Mouse (Mus musculus) small intestine, adult 2 months (tissue): ENCODE measurements around the gene Map10. TPM values are rescaled to one million over a fixed set of nuclear protein-coding genes. Genes with fewer than 3 reads are reported as not detected.

Experiments
- H3K27ac ChIP-seq: fragments of 200-500 bp; 2 replicates; pipeline ENCODE4 v1.5.1; 2012; ENCODE audit warnings: low read depth, low read length, control low read depth, inconsistent platforms; ENCODE audit not compliant: insufficient read depth
- H3K27me3 ChIP-seq: fragments of 200-500 bp; 2 replicates; pipeline ENCODE4 v1.6.1; 2012; ENCODE audit warnings: mild to moderate bottlenecking, moderate library complexity, low read length, inconsistent platforms; ENCODE audit not compliant: control insufficient read depth, insufficient read depth
- H3K36me3 ChIP-seq: fragments of 200-500 bp; 2 replicates; pipeline ENCODE4 v1.6.1; 2012; ENCODE audit warnings: mild to moderate bottlenecking, low read length, control low read depth, inconsistent platforms; ENCODE audit not compliant: control insufficient read depth, insufficient read depth
- H3K4me1 ChIP-seq: fragments of 200-500 bp; 2 replicates; pipeline ENCODE4 v1.6.1; 2012; ENCODE audit warnings: low read length, inconsistent platforms, mixed read lengths; ENCODE audit not compliant: control insufficient read depth, insufficient read depth, insufficient read length
- H3K4me3 ChIP-seq: fragments of 200-500 bp; 2 replicates; pipeline ENCODE4 v1.5.1; 2012; ENCODE audit warnings: low read depth, mild to moderate bottlenecking, control low read depth, inconsistent platforms, low read length, moderate library complexity
- CTCF ChIP-seq: fragments of 200-500 bp; IDR thresholded peaks from 2 replicates; pipeline ENCODE4 v1.5.1; 2012; ENCODE audit warnings: low read depth, mild to moderate bottlenecking, control low read depth, inconsistent platforms, low read length, moderate library complexity, mixed read lengths; ENCODE audit not compliant: insufficient replicate concordance, insufficient read length; ENCODE audit errors: extremely low read depth
- POLR2A ChIP-seq: fragments of 200-500 bp; IDR thresholded peaks from 2 replicates; pipeline ENCODE4 v1.6.1; 2012; ENCODE audit warnings: low read depth, mild to moderate bottlenecking, control low read depth, inconsistent platforms, low read length, moderate library complexity
- WGBS: fragments of 180-500 bp; shearing (Covaris S2); methylation state at CpG from one replicate; pipeline ENCODE4 v1.1.7; 2018; 5-methylcytosine and 5-hydroxymethylcytosine counted together
- polyA plus RNA-seq: library from polyadenylated mRNA; depleted of rRNA; stranded (reverse); fragments of >200 nt; gene quantifications from 2 replicates; pipeline ENCODE4 v1.2.3, GENCODE M21; 2012

Map10 gene
- polyA plus RNA-seq, 1 experiment: 0.93 TPM

DNA sequence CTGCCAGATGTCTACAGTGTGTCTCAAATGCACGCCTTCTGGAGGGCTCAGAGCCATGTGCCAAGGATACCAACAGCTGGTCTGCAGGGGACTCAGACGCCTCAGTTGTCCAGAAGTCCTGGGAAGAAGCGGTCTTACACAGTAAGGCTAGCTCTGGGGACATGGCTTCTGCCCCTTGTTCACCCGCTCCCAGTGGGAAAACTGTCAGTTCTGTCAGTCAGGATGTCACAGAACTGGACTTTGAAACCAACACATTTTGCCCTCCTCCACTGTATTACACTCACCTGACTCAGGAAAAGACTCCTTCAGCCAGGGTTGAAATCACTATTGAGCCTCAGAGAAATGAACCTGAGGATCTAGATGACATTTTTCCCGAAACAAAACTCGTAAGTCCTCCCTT is 802 bp downstream of the Map10 start:
- TF ChIP-seq CTCF (no peak), POLR2A (no peak)
- H3K4me3 ChIP-seq: peak overlapping the region; percentile 76
- no peak overlapping the region for H3K27ac ChIP-seq
- no peaks in the 10 kb centered on the region for H3K27me3 ChIP-seq
- WGBS: 97% methylated on average over 6 of the region's 6 CpGs
- no peaks in the 10 kb centered on the region for H3K36me3 ChIP-seq
- peaks cover 5% of the 10 kb centered on the region for H3K4me1 ChIP-seq

DNA sequence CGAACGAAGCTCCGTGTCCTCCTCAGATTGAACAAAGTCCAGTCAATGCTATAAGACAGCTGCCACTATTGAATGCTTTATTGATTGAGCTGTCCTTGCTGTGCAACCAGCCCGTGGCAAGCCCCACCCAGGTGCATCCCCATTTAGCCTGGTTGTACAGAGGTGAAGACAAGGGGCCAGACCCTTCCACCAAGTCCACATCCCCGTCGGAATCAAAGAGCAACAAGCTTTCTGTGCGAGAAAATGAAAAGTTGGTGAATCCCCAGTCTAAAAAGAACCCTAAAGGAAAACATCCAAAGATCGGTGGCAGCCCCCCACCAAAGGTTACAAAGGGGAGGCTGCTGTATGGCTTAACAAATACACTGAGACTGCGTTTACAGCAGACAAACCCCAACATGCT is 1.3 kb downstream of the Map10 start:
- WGBS: 97% methylated on average over 9 of the region's 9 CpGs
- H3K27ac ChIP-seq: no peak overlapping the region
- H3K27me3 ChIP-seq: no peaks in the 10 kb centered on the region
- H3K36me3 ChIP-seq: no peaks in the 10 kb centered on the region
- no peak for TF ChIP-seq POLR2A
- no peak for TF ChIP-seq CTCF
- no peak overlapping the region for H3K4me3 ChIP-seq
- H3K4me1 ChIP-seq: peaks cover 5% of the 10 kb centered on the region

DNA sequence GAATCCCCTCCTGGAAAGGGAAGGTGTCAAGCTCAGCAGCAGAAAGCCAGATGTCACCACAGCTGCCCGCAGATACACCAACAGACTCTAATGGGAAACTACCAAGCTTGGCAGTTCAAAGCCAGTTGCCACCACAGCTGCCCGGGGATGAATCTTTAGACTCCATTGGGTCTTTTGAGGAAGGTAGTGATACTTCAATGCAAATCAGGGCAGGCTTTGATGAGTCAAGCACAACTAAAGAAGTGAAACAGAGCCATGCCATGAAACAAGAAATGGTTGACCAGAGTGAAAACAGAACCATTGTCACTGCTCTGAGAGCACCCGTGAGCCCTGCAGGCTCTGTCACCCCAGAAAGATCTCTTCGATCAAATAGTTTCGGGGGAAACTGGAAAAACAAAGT is 1.8 kb downstream of the Map10 start:
- 93% methylated on average over 5 of the region's 5 CpGs for WGBS
- Histone ChIP-seq H3K27ac (no peak overlapping the region), H3K4me3 (no peak overlapping the region), H3K27me3 (no peaks in the 10 kb centered on the region), H3K36me3 (no peaks in the 10 kb centered on the region), H3K4me1 (peaks cover 5% of the 10 kb centered on the region)
- TF ChIP-seq POLR2A (no peak), CTCF (no peak)

DNA sequence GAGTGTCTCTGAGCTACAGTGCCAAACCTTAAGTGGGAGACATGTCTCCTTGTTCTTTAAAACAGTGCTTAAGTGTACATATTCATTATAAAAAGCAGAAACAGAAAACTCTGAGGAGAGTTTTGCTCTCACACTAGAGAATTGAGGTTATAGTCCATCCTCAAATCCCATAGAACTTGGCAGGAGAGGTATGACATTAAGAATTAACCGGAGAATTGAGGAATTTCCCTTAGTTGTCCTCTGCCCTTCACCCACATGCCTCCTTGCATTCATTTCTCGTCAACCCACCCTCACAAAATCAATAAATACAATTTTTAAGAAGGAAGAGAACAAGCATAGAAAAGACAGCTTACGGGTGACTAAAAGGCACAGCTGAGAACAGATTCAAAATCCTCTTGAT is 6.2 kb downstream of the Map10 start:
- H3K27ac ChIP-seq: no peak overlapping the region
- H3K4me3 ChIP-seq: no peak overlapping the region
- TF ChIP-seq CTCF (no peak), POLR2A (no peak)
- H3K27me3 ChIP-seq: no peaks in the 10 kb centered on the region
- no peaks in the 10 kb centered on the region for H3K4me1 ChIP-seq
- no peaks in the 10 kb centered on the region for H3K36me3 ChIP-seq
- 65% methylated on average over 3 of the region's 3 CpGs for WGBS

DNA sequence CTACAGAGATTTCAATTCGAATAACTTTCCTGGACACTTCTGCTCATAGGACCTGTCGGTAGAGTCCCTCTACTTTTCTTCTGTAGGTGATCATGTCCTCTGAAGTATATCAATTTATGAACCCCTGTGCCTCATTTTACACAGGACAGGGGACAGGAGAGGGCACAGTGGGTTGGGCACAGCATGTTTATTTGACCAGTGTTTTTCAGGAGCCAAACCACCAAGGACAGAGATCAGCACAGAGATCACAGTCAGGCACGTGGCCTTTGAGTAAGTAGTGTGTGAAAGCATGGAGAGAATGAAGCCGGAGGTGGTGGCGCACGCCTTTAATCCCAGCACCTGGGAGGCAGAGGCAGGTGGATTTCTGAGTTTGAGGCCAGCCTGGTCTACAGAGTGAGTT is 7.9 kb downstream of the Map10 start:
- TF ChIP-seq POLR2A (no peak), CTCF (no peak)
- H3K4me3 ChIP-seq: no peak overlapping the region
- H3K27me3 ChIP-seq: no peaks in the 10 kb centered on the region
- H3K4me1 ChIP-seq: no peaks in the 10 kb centered on the region
- no peak overlapping the region for H3K27ac ChIP-seq
- WGBS: 85% methylated on average over 6 of the region's 6 CpGs
- no peaks in the 10 kb centered on the region for H3K36me3 ChIP-seq

DNA sequence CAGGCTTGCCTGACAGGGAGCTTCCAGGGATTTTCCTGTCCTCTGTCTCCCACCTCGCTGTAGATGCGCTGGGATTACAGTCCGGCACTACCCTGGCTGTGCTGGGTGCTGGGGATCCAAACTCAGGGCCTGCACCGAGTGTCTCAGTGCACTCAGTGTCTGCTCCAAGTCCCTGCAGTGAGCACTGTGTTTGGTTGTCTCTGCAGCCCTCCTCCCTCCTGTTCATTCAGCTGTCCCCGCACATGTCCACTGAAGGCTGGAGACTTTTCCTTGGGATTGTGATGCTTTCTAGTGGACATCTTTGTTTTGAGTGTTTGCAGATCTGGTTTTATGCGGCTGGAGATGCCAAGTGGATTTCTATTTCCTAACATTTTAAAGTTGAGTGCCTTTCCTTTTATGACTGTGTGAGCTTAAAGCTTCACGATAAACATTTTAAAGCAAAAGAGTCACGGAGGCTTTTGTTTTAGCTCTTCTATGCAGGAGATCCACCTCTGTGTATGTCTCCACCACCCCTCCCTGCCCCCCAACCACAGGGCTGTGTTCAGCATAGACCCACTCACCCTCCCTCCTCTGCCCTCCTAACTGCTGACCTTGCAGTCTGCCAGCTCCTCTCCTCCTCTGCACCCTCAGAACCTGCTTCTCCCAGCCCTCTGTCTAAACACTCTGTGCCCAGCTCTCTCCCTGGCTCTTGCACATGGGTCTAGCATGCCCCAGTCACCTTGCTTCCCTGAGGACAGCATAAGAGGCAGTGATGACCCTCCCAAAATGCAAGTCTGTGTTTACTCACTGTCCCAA is 9.4 kb downstream of the Map10 start:
- WGBS: 71% methylated on average over 8 of the region's 8 CpGs
- H3K27ac ChIP-seq: no peak overlapping the region
- H3K4me3 ChIP-seq: no peak overlapping the region
- TF ChIP-seq CTCF (no peak), POLR2A (no peak)
- H3K4me1 ChIP-seq: no peaks in the 10 kb centered on the region
- no peaks in the 10 kb centered on the region for H3K27me3 ChIP-seq
- no peaks in the 10 kb centered on the region for H3K36me3 ChIP-seq

DNA sequence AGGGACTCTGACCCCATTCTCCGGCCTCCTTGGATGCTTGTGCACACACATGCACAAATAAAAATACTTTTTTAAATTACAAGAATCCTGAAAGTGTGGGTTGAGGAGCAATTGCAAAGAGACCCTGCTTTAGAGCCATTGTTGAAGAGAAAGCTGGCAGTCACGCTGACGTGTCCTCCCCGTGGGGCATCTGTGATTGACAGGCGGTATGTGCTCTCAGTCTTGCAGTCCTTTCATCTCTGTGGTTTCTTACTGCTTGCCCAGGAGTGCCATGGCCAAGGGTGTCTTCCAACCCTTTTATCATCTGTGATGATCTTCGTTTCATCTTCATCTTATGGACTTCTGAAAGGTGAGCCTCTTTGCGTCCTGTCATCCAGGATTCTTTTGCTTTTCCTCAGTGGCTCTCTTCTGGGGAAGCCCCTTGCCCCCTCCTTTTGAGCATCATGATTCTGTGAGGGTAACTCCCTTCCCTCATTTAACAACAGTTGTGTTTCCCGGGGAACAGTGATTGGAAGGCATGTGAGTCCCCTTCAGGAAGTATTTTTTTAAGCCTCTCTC is 11.3 kb downstream of the Map10 start:
- Histone ChIP-seq H3K4me1 (no peaks in the 10 kb centered on the region), H3K27me3 (no peaks in the 10 kb centered on the region), H3K4me3 (no peak overlapping the region), H3K36me3 (no peaks in the 10 kb centered on the region), H3K27ac (no peak overlapping the region)
- 54% methylated on average over 8 of the region's 8 CpGs for WGBS
- TF ChIP-seq POLR2A (no peak), CTCF (no peak)

DNA sequence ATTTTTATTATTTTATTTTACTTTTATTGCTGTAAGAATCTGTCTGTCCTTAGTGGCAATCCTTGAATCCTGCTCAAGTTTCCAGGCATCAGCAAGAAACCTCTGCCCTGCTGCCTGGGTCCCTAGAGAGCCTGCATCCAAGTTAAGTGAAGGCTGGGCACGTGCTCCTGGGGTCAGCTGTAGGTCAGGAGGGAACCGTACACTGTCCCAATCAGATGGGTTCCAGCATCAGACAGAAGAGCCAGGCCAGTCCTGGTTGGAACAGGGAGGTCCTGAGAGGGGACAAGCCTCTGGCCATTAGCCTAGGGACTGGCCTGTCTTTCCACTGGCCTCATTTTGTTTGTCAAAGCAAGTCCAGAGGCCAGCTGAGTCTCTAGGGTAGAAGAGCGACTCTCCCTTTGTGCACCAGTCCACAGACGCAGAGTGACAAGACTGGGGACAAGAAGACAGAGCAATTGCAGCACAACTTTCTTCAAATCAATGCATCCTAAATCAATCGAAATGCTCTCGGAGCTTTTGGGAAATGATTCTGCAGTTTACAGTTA is 15.7 kb downstream of the Map10 start:
- no peaks in the 10 kb centered on the region for H3K4me1 ChIP-seq
- WGBS: 56% methylated on average over 6 of the region's 6 CpGs

More for the DNA sequence above, 15.7 kb downstream of the Map10 start:
- H3K27ac ChIP-seq: no peak overlapping the region
- H3K4me3 ChIP-seq: no peak overlapping the region
- no peaks in the 10 kb centered on the region for H3K27me3 ChIP-seq
- no peaks in the 10 kb centered on the region for H3K36me3 ChIP-seq
- TF ChIP-seq POLR2A (no peak), CTCF (no peak)
